Mouse (Mus musculus): ENCODE measurements around the gene Serpinb8. TPM values are rescaled to one million over a fixed set of nuclear protein-coding genes. Genes with fewer than 3 reads are reported as not detected.

Serpinb8 gene
- 6.2 and 6.3 TPM in 2 replicates for polyA plus RNA-seq (2015; fragmentation: Nextera tagmentation; extraction: Ambion mirVana)

GRCm38 (mm10) chr1:107589691-107590470 is at the start of gene Serpinb8:
Gene Serpinb8, plus strand, starts transcription at chr1:107590006.
- Histone ChIP-seq H3K4me3 (ENCODE audit: low read depth, low read length) (peak within 1 kb of the TSS; percentile 33), H3K27ac (ENCODE audit: low read length) (peak within 1 kb of the TSS; percentile 66), H3K36me3 (ENCODE audit: insufficient read depth, low read length) (no peaks in the 10 kb centered on the region), H3K9me3 (ENCODE audit: low read length) (no peaks in the 10 kb centered on the region), H3K4me1 (ENCODE audit: insufficient read depth, low read depth, low read length) (no peaks in the 10 kb centered on the region; the same call in 1 of the 2 replicates), H3K9ac (replicated peaks; ENCODE audit: low read depth) (peak within 1 kb of the TSS; percentile 32; the same call in 1 of the 2 replicates), H3K27me3 (replicated peaks; ENCODE audit: insufficient read depth, low read length) (no peaks in the 10 kb centered on the region), H3K4me2 (replicated peaks; ENCODE audit: low read depth, low read length) (peak within 1 kb of the TSS; percentile 63)
- DNase-seq (ENCODE audit: low spot score), result peak; percentile 92
- TF ChIP-seq CTCF (IDR thresholded peaks at IDR 0.05) (no peak), EP300 (IDR thresholded peaks at IDR 0.05) (no peak; the same call in 1 of the 2 replicates)
- 12% methylated on average over 10 of the region's 10 CpGs for WGBS
- ATAC-seq, result peak; percentile 98

DNA sequence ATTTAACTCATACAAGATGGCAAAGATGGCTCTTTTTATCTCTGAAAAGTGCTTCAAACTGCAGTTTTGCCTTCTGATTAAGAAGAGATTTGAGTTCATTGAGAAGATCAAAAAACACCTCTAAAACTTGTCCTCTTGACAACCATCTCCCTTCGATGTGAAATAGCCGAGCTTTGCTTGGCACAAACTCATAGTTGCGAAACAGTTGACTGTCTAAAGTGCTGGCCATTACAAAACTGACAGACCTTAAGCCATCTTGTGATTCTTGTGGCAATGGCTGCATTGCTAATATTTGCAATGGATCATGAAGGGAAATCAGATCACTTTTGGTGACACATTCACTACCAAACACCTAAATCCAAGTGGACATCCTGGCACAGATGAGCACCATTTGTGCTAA is 30.3 kb upstream of the Serpinb8 start:
- DNase-seq (ENCODE audit: low spot score) (peak; percentile 15), ATAC-seq (no peak)
- Histone ChIP-seq H3K27ac (ENCODE audit: low read length) (no peak overlapping the region), H3K36me3 (ENCODE audit: insufficient read depth, low read length) (no peaks in the 10 kb centered on the region), H3K9me3 (ENCODE audit: low read length) (no peaks in the 10 kb centered on the region), H3K4me1 (ENCODE audit: insufficient read depth, low read depth, low read length) (no peaks in the 10 kb centered on the region), H3K9ac (replicated peaks; ENCODE audit: low read depth) (no peak overlapping the region), H3K27me3 (replicated peaks; ENCODE audit: insufficient read depth, low read length) (no peaks in the 10 kb centered on the region), H3K4me2 (replicated peaks; ENCODE audit: low read depth, low read length) (no peak overlapping the region), H3K4me3 (ENCODE audit: low read depth, low read length) (no peak overlapping the region)
- no peak for TF ChIP-seq EP300 (IDR thresholded peaks at IDR 0.05)
- TF ChIP-seq CTCF (IDR thresholded peaks at IDR 0.05), result no peak
- 64% methylated on average over 3 of the region's 3 CpGs for WGBS

- 76% methylated on average over 1 of the region's 1 CpGs for WGBS
- H3K9me3 ChIP-seq (ENCODE audit: low read length), result no peaks in the 10 kb centered on the region
- TF ChIP-seq EP300 (IDR thresholded peaks at IDR 0.05), result no peak
- TF ChIP-seq CTCF (IDR thresholded peaks at IDR 0.05), result peak; percentile 45
These were observed 27.7 kb upstream of the Serpinb8 start for GRCm38 (mm10) chr1:107562110-107562509.

GRCm38 (mm10) chr1:107565644-107566043 is 24.2 kb upstream of the Serpinb8 start:
- Histone ChIP-seq H3K9ac (replicated peaks; ENCODE audit: low read depth) (no peak overlapping the region), H3K4me1 (ENCODE audit: insufficient read depth, low read depth, low read length) (no peaks in the 10 kb centered on the region), H3K36me3 (ENCODE audit: insufficient read depth, low read length) (no peaks in the 10 kb centered on the region), H3K4me3 (ENCODE audit: low read depth, low read length) (no peak overlapping the region), H3K27me3 (replicated peaks; ENCODE audit: insufficient read depth, low read length) (no peaks in the 10 kb centered on the region), H3K9me3 (ENCODE audit: low read length) (no peaks in the 10 kb centered on the region), H3K4me2 (replicated peaks; ENCODE audit: low read depth, low read length) (no peak overlapping the region), H3K27ac (ENCODE audit: low read length) (no peak overlapping the region)
- DNase-seq (ENCODE audit: low spot score) (peak; percentile 25), ATAC-seq (no peak)
- no peak for TF ChIP-seq EP300 (IDR thresholded peaks at IDR 0.05)
- peak; percentile 45 for TF ChIP-seq CTCF (IDR thresholded peaks at IDR 0.05)

More at GRCm38 (mm10) chr1:107562110-107562509, 27.7 kb upstream of the Serpinb8 start:
- Histone ChIP-seq H3K4me3 (ENCODE audit: low read depth, low read length) (no peak overlapping the region), H3K27ac (ENCODE audit: low read length) (no peak overlapping the region), H3K4me2 (replicated peaks; ENCODE audit: low read depth, low read length) (no peak overlapping the region), H3K9ac (replicated peaks; ENCODE audit: low read depth) (no peak overlapping the region), H3K36me3 (ENCODE audit: insufficient read depth, low read length) (no peaks in the 10 kb centered on the region), H3K4me1 (ENCODE audit: insufficient read depth, low read depth, low read length) (no peaks in the 10 kb centered on the region), H3K27me3 (replicated peaks; ENCODE audit: insufficient read depth, low read length) (no peaks in the 10 kb centered on the region)
- DNase-seq (ENCODE audit: low spot score) (peak; percentile 5), ATAC-seq (no peak)

DNA sequence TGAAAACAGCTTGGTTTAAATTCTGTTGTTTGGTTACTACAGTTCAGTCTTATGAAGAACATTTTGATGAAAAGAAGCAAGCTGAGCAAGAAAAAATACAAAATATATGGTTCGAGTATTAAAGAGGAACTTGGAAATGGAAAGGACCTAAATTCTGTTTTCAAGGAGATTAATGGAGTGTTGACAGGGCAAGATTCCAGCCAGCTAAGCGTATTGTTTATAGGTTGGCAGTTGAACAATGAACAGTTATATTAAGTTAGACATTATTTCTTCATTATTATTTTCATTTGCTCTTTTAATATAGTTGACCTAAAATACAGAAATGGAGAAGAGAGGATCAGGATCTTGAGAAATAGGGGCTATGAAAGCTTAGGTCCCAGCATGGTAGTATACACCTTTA is 13.7 kb upstream of the Serpinb8 start:
- Histone ChIP-seq H3K9ac (replicated peaks; ENCODE audit: low read depth) (no peak overlapping the region), H3K27me3 (replicated peaks; ENCODE audit: insufficient read depth, low read length) (no peaks in the 10 kb centered on the region), H3K4me3 (ENCODE audit: low read depth, low read length) (no peak overlapping the region), H3K4me1 (ENCODE audit: insufficient read depth, low read depth, low read length) (no peaks in the 10 kb centered on the region), H3K36me3 (ENCODE audit: insufficient read depth, low read length) (no peaks in the 10 kb centered on the region), H3K9me3 (ENCODE audit: low read length) (no peaks in the 10 kb centered on the region), H3K4me2 (replicated peaks; ENCODE audit: low read depth, low read length) (no peak overlapping the region), H3K27ac (ENCODE audit: low read length) (no peak overlapping the region)
- no peak for DNase-seq (ENCODE audit: low spot score)
- TF ChIP-seq CTCF (IDR thresholded peaks at IDR 0.05) (no peak), EP300 (IDR thresholded peaks at IDR 0.05) (no peak)
- 41% methylated on average over 2 of the region's 2 CpGs for WGBS
- no peak for ATAC-seq

DNA sequence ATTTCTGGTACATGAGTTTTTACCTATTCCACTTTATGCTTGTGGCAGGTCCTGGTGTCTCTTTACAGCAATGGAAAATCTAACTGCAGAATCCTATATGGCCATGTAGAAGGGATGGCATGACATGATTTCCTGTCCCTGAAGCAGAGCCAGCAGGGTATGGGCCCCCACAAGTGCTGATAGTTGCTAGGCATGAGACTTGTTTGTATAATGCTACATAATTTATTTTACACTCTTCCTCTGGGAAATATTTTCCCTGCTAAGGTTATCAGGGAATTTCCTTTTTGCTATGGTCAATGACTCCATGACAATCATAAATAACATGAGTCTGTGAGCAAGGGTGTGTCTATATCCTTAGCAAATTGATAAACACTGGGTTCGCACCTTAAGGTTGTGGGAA is 12.3 kb upstream of the Serpinb8 start:
- H3K4me1 ChIP-seq (ENCODE audit: insufficient read depth, low read depth, low read length), result no peaks in the 10 kb centered on the region
- ATAC-seq, result no peak
- TF ChIP-seq CTCF (IDR thresholded peaks at IDR 0.05) (no peak), EP300 (IDR thresholded peaks at IDR 0.05) (no peak)

More for the DNA sequence above, 12.3 kb upstream of the Serpinb8 start:
- no peak overlapping the region for H3K9ac ChIP-seq (replicated peaks; ENCODE audit: low read depth)
- H3K4me3 ChIP-seq (ENCODE audit: low read depth, low read length), result no peak overlapping the region
- 56% methylated on average over 1 of the region's 1 CpGs for WGBS
- DNase-seq (ENCODE audit: low spot score), result no peak
- no peaks in the 10 kb centered on the region for H3K9me3 ChIP-seq (ENCODE audit: low read length)
- H3K36me3 ChIP-seq (ENCODE audit: insufficient read depth, low read length), result no peaks in the 10 kb centered on the region
- H3K27ac ChIP-seq (ENCODE audit: low read length), result no peak overlapping the region
- H3K4me2 ChIP-seq (replicated peaks; ENCODE audit: low read depth, low read length), result no peak overlapping the region
- H3K27me3 ChIP-seq (replicated peaks; ENCODE audit: insufficient read depth, low read length), result no peaks in the 10 kb centered on the region

Measured in lung, postnatal 0 days (tissue).